Mouse (Mus musculus) neutrophil, adult 5-6 weeks (primary cell): ENCODE results near the gene Capzb. TPM values are rescaled to one million over a fixed set of nuclear protein-coding genes. Genes with fewer than 3 reads are reported as not detected.

ENCODE experiments used
- ATAC-seq: fragments of 151-379, 151-347 bp; 2 replicates; pipeline ENCODE4 v1.8.0; 2017; ENCODE audit warnings: mild to moderate bottlenecking, moderate TSS enrichment; ENCODE audit not compliant: insufficient number of reproducible peaks, poor library complexity, low FRiP score, severe bottlenecking; ENCODE audit errors: extremely low read depth
- total RNA-seq: library from RNA; stranded (forward); fragments of 200-1000 nt; gene quantifications from 2 replicates; pipeline ENCODE4 v1.2.3, GENCODE M21; 2017

Gene Capzb
- total RNA-seq, 1 experiment from 2014 or later = 180 TPM

DNA sequence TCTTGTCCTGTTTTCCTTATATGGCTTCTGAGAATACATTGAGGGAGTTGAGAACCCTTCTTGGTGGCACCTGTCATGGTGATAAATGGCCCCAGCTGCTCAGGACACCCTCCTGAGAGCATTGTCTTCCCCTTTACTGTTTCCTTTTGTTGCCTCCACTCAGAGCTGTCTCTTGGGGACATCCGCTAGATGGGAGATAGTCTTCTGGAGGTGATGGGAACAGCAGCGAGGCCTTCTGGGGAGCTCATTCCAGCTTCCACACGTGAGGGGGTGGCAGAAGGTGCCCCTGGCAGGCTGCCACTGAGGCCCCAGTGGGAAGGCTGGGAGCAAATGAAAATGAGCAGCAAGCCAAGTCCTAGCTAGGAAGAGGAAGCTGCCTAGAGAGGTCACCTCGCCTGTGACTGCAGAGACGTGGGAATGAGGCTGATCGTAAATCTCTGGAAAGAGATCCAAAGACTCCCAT lies 90.3 kb downstream of the Capzb start:
- ATAC-seq = no peak

DNA sequence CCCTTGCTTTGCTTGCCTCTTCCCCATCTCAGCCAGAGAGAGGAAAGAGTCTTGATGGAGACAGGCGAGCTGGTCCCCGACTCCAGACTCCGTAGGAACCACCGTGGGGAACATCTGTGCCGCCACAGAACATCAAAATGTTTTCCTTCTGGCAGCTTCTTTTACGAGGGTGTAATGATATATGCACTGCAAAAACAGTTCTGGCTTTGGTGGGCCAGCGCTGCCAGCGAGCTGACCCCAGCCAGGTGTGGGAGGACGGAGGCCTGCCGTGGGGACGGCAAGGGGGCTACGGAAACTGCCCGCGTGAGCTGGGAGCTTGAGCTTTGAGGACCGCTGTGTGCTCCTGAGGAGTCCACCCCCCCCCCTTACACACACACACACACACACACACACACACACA lies 92.2 kb downstream of the Capzb start:
- no peak for ATAC-seq

DNA sequence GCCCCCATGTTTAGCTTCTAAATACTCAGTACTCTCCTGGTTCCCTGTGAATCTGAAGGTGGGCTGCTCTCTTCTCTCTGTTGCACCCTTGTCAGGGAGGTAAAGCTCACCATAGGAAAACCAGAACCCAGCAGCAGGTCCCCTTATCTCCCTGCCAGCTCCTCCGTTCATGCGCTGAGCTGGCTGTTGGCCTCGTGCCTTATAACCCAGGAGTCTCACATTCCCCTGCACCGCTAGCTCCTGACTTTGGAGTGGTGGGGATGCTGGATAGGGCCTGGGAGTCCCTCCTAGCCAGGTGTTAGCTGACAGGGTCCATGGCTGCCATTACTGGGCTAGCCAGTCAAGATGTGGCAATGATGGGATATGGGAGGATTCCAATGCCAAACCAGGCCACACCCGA lies 93.5 kb downstream of the Capzb start:
- ATAC-seq = no peak

DNA sequence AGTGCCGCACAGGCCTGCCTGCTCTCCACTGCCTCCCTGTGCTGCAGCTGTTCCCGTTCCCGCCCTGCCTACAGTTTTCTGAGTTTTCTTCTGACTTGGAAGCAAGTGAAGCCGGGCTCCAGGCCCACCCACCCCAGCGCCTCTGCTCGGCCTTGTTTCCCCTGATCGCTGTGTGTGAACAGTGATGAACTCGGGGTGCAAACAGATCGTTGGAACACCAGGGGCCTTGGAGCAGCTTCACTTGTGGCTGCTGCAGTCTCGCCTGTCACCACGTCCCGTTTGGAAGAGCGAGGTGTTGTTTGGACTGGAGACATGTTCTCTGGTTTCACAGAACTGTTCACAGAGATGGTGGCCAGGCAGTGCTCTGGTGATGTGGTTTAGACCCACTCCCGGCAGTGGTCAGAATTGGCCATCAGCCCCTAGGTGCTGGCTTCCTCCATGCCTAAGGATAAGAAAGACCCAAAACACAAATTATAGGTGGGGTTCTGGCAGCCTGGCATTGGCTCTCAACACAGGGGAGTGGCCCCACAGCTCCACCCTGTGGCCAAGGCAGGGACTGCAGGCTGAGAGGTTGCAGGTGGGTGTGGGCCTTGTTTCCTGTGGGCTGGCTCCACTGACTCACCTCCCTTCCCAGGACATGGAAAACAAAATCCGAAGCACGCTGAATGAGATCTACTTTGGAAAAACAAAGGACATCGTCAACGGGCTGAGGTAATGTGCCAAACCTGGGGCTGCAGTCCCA lies 94.6 kb downstream of the Capzb start:
- peak; percentile 34; the same call in 1 of the 2 replicates for ATAC-seq

DNA sequence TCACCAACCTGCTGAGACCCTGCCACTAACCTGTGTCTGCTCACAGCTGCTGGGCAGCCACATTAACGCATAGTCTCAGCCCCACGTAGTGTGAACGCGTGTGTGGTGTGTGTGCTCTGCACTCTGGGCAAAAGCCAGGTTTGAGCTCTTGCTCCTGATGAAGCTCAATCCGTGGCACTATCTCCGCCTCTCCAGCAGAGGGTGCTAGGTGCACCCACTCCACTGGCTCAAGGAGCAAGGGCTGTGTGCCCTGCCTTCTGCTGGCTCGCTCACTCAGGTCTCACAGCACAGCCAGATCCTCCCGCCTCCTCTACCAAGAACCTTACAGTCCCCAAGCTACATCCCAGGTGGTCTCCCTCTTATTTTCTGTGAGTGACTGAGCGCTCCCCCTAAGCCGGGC lies 96.3 kb downstream of the Capzb start:
- ATAC-seq = peak; percentile 33; the same call in 1 of the 2 replicates

DNA sequence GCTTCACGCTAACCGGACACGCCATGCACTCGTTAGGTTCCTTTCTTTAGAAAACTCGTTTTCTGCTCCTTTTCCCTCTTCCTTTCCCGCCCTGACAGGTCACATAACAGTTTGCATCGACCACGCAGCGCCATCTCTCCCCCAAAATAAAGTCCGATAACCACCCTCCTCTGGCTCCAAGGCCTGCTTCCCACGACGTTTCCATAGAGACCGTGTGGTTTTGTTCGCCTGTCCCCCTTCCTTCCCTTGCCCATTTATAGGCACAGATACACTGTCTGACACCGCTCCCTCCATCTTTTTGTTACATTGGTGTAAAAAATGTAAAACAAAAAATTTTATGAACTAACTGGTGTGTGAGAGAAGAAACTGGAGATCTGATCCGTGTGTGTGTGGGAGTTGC lies 98.4 kb downstream of the Capzb start:
- no peak for ATAC-seq

DNA sequence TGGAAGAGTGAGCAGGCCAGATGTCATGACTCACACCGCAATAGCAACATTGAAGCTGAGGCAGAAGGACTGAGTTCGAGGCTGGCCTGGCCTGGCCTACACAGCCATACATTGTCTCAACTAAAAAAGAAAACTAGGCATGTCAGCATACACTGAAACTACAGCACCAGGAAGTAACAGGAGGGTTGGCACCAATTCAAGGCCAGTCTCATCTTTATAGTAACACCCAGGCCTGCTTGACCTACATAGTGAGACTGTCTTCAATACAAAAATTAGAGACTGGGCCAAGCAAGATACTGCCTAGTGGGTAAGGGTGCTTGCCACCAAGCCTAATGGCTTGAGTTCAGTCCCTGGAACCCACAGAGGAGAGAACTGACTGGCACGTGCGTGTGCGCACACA lies 99.3 kb downstream of the Capzb start:
- ATAC-seq = no peak

DNA sequence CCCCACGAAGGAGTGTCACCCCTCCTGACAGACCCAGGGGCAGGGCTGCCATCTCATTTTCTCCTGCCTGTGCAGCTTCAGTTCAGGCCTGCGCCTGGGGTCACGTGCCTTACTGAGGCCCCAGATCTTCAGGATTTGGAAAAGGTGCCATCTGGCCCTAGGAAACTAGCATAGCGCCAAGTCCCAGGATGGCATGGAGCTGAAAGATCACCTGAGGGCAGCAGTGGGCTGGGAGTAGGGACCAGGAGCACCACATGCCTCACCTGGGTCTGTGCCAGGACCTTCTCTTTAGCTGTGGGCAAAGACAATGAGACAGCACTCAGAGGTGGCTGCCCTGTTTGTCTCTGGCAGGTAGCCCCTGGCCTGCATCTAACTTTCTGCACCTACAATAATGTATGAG lies 104.9 kb downstream of the Capzb start:
- no peak for ATAC-seq

DNA sequence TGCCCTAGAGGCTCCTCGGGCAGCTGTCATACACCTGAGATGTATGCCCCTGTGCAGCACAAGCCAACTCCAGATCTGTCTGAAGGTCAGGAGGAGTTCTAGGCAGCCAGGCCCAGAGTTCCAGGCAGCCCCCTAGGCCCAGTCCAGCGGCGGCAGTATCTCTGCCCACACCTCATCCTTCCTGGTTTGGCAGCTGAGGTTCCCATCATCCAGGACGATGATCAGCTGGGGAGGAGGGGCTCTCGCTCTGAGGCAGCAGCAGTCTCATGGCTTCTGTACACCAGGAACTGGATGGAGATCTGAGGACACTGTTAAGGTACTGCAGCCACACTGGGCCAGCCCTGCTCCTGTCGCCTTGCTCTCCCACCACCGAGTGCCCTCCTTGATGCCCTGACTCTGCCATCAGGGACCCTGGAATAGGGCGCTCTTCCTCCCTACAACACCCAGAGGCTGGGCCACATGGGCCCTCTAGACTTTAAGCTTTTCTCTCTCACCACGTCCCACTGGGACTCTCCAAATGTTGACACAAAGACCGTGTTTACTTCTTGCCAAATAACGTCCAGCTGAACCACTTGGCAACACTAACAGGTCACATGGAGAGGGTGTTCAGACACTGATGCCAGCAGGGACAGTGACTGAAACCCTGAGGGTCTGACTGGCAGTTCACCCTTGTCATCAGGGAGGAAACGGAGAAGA lies 106.1 kb downstream of the Capzb start:
- ATAC-seq = no peak

DNA sequence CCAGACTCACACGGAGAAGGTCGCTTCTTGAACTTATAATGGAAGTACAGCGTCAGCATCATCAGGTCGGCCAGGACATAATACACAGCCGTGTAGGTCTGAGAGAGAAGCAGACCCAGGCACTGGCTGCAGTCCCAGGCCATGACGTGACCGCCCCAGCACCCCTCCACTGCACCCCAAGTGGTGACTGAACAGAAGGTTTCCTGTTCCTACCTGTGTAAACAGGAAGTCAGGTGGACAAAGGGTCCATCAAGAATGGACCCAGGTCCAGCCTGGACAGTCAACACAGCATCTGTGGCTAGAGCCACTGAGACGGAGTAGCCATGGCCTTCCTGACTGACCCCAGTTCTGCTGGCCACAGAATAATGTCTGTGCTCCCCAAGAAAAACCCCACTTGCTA lies 109.1 kb downstream of the Capzb start:
- ATAC-seq = no peak

DNA sequence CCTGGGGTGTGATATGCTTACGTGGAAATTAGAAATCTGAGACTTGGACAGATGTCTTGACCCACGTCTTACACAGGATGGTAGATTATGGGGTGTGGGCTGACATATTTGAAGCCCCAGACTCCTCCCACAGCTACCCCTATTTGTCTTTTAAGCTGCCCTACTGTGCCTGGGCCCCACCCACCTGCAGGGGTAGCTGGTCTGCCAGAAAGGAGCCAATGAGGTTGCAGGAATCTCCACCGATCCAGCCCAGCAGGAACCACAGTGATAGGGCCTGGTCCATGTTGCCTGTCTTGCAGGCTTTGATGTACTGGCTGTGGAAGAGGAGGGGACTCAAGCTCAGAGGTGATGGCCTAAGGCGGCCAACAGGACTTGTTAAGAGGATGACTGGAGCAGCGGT lies 109.5 kb downstream of the Capzb start:
- ATAC-seq = no peak

DNA sequence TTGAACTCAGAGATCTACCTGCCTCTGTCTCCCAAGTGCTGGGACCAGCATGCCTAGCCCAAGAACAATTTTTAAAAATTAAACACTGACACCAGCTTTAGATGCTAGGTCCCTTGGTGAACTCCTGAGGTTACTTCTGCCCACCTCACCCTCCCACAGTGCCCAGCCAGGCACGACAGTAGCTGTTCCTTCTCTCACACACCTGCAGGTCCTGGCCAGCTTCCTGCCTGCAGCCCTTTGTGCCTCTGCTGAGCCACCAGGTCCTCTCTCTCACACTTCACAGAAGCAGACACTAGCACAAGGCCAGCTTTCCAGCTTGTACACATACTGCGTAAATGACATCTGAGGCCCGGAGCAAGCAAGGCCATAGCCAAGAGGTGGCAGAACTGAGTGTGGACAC lies 112.8 kb downstream of the Capzb start:
- ATAC-seq = no peak

DNA sequence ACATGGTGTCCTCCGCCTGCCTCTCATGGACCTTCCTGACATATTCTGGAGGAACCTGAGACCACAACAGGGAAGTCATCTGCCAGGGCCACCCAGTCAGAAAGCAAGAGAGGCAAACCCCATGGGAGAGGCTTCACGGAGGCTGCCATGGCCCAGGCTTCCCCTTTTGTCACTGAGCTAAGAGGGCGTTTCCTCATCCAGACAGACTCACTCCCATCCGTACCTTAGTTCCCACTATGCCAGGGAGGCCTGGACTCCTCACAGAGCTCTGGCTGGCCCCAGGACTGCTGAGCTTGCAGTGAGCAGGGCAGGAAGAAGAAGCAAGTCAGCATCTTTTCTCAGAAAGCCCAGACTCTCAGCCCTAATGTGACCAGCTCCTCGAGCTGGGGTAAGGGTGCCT lies 115.2 kb downstream of the Capzb start:
- ATAC-seq = peak; percentile 49

DNA sequence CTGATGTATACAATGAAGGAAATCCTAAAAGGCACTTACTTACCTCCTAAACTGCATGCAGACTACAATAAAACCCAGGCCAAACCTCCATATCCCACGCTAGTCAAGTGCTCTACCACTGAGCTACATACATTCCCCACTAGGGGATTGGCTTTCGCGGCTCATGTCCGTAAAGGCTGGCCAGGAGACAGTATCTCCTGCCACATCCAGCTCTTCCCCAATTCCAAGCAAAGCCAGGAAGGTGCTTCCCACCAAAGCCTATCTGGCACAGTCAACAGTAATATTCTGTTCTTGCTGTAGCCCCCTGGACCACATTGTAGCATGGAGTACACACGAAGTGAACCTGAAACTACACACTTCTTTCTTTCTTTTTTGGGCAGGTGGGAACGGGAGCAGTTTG lies 117.0 kb downstream of the Capzb start:
- ATAC-seq = no peak

DNA sequence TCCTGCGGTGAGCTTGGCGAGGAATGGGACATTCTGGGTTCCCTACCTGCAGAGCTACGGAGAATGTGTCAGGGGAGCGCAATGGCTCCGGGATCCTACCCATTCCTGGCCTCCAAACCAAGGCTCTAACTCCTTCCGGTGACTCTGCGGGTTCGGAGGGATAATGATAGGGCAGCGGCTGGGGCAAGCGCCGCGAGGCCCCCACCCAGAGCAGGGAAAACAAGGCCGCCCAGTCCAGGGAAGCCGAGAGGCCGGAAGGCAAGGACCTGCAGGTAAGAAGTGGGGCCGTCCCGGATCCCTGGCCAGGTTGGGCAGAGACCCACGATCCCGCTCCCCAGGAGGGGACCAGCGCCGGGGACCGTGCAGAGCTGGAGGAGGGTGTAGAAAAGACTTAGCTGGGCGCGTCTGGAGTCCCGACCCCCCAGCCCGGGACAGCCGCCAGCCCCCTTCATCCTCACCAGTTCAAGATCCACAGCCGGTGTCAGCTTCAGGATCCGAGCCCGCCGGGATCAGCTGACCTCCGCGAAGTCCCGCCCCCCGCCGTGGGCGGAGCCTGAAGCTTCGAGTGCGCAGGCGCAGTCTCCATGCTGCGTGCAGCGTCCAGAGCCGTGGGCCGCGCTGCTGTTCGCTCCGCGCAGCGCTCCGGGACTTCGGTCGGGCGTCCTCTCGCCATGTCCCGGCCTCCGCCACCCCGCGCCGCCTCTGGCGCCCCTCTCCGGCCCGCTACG lies 117.6 kb downstream of the Capzb start, which contains the start of the genes Pqlc2 and Akr7a5:
Gene Pqlc2 (minus strand): TSS at position 538 of the 728 bp plus-strand sequence.
Gene Akr7a5 (plus strand): TSS at position 574 of the 728 bp plus-strand sequence.
- peak; percentile 60 for ATAC-seq

DNA sequence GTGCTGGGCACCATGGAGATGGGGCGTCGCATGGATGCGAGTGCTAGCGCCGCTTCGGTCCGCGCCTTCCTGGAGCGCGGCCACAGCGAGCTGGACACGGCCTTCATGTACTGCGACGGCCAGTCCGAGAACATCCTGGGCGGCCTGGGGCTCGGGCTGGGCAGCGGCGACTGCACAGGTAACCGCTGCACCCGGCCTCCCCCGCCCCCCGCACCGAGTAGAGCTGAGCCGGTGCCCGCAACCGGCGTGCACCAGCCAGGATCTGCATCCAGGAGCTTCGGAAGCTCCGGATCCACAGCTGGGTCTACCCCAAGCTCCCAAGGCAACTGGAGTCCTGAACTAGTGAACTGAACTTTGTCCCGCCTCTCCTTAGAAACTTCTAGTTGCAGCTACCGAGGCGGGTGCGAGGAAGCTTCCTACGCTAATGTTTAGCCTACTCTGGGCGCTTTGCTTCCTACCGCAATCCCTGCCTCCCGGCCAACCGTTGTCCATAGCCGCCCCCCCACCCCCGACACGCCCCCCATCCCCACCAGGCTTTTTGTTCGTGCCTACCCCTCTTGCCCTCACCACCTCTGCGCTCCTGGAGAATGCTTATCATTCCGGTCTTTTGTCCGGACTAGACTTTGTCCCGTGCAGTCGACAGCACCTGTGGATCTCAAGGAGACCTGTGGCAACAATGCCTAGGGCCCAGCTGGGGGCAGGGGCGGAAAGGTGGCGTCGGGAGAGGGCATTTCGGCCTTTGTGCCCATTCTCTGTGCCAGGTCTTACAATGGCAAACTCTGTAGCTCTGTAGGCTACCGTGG lies 118.4 kb downstream of the Capzb start:
- no peak for ATAC-seq

DNA sequence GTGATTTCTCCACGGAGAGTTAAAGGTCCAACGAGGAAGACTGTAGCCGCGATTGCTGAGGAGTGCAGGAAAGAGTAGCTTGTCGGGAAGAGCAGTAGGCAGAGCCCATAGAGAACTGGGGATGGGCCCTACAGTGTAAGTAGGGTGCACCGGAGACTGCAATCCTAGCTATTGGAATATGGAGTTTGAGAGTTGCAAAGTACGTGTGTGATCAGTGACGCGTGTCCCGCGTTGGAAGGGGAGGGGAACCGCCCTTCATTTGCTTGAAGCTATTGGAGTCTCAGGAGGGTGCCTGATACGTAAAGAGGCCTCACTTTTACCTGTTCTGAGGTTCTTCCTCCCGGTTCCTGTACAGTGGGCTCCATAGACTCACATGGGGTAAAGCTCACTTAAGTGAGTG lies 119.0 kb downstream of the Capzb start:
- no peak for ATAC-seq

DNA sequence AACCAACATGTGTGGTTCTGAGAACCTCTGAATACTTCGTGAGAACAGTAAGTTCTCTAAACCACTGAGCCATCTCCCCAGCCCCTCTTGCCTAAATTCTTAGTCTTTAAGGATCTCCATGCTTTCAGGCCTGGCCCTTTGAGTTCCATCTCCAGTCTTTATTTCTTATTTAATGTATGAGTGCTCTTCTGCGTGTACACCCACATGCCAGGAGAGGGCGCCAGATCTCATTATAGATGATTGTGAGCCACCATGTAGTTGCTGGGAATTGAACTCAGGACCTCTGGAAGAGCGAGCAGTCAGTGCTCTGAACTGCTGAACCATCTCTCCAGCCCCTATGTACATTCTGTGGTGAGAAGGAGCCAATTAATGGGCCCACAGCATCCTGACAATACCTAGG lies 119.9 kb downstream of the Capzb start:
- no peak for ATAC-seq

DNA sequence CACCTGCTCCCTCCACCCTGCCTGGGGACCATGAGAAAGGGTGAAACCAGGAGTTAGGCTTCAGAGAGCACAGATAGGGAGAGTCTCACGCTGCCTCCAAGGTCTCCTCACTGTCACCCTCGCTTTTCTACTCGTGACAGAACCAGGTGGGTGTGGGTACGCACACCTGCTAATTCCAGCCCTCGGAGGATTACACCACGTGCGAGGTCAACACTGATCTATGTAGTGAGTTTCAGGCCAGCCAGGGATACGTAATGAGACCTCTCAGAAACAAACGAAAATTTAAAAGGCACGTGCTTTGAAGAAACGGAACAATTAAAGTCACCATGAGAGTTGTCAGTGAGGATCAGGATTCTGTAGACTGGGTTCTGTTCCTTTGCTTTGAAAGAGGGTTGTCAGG lies 125.8 kb downstream of the Capzb start:
- no peak for ATAC-seq
